Mouse (Mus musculus) MEL (cell line): Measurements from ENCODE around the gene Armc8.

Source experiments
- CTCF ChIP-seq, 3 experiments: IDR thresholded peaks in 2 of 3; conservative IDR thresholded peaks in 1 of 3; 2 replicates each; pipeline ENCODE4 v1.5.1; 2011 to 2012; ENCODE audit warnings: low read length in 3 of 3, low read depth in 2 of 3, mild to moderate bottlenecking in 2 of 3, improper control_type of control experiment in 1 of 3, inconsistent platforms in 1 of 3, mixed read lengths in 1 of 3, moderate library complexity in 1 of 3; ENCODE audit not compliant: control insufficient read depth in 1 of 3, insufficient read depth in 1 of 3, poor library complexity in 1 of 3, severe bottlenecking in 1 of 3
- MAX ChIP-seq: IDR thresholded peaks from 2 replicates; pipeline ENCODE4 v1.6.1; 2011; ENCODE audit warnings: low read length, improper control_type of control experiment
- SMC3 ChIP-seq: IDR thresholded peaks from 2 replicates; pipeline ENCODE4 v1.6.1; 2011; ENCODE audit warnings: low read depth, low read length, improper control_type of control experiment
- UBTF ChIP-seq: IDR thresholded peaks from 2 replicates; pipeline ENCODE4 v1.6.1; 2012; ENCODE audit warnings: low read depth, mild to moderate bottlenecking, inconsistent platforms, low read length, improper control_type of control experiment, moderate library complexity, borderline replicate concordance; ENCODE audit not compliant: insufficient read depth

DNA sequence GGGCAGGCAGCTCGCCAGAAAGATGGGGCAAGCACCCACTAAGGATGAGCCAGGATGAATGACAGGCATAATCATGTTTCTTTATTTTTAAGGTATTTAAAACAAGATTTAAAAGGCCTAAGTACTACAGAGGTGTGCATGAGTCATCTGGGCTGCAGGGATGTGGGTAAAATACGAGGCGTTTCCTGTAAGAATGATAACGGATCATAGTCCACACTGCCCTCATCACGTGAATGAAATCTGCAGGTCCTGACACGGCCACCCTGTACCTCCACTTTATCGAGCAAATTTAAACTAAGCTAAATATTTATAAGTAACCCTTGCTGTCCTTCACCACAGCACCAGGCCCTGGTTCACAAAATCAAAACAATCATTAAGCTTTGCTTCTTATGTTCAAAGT lies 62.8 kb downstream of the Armc8 start:
- TF ChIP-seq CTCF (IDR thresholded peaks at IDR 0.05 in 2 of 3, conservative IDR thresholded peaks at IDR 0.05 in 1 of 3; ENCODE audit: control insufficient read depth in 1 of 3, insufficient read depth in 1 of 3, low read depth in 2 of 3, low read length in 3 of 3, poor library complexity in 1 of 3, severe bottlenecking in 1 of 3) (no peak), UBTF (no peak), SMC3 (no peak), MAX (no peak)
